Mouse (Mus musculus) ovary, postnatal 10 days (tissue): ENCODE results near the gene Tgfb3.

Source experiments
- DNase-seq: peaks from one replicate; pipeline ENCODE4 v3.0.0; 2022; ENCODE audit warnings: low spot score

Tgfb3 gene

GRCm38 (mm10) chr12:86078553-86079201 lies at the start of gene Tgfb3:
Gene Tgfb3 (minus strand): TSS chr12:86079041.
- DNase-seq: peak; percentile 39

GRCm38 (mm10) chr12:86128122-86128521 lies 49.3 kb upstream of the Tgfb3 start:
- DNase-seq: no peak

DNA sequence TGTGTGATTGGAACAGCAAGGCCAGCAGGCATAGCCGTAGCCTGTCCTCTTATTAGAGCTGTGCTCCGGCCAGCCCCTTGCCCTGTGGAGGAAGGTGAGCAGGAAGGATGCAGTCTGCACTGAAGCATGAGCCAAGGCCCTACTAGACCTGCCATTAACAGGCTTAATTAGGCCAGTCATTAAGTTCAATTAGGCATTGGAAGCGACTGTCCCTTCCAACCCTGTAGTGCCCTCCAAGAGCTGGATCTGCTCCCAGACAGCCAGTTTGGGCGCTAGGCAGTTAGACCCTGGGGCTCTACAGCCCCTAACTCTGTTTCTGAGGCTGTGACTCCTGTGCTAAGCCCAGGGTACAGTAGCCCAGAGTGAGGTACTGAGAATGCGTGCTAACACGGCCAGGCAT lies 45.2 kb upstream of the Tgfb3 start:
- no peak for DNase-seq

GRCm38 (mm10) chr12:86116295-86116835 lies 37.5 kb upstream of the Tgfb3 start:
- no peak for DNase-seq

GRCm38 (mm10) chr12:86110637-86111036 lies 31.8 kb upstream of the Tgfb3 start:
- no peak for DNase-seq

DNA sequence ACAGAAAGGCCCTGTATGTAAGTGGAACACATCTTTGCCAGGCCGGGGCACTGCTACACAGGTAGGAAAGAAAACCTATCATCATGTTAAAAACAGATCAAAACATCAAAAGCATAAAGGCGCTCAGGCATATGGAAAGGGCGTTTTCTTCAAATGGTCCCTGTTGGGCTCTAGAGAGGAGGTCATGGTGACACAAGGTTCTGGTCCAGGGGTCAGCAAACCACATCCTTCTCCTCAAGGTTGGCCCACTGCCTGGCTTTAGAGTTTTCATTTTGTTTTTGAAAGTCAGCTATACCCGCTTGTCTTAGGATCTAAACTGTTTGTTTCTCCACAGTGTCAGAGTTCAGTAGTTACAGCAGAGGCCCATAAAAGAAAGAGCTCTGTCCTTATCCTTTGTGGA lies 30.7 kb upstream of the Tgfb3 start:
- no peak for DNase-seq

GRCm38 (mm10) chr12:86107645-86108044 lies 28.8 kb upstream of the Tgfb3 start:
- no peak for DNase-seq

- no peak for DNase-seq
These were observed 27.2 kb upstream of the Tgfb3 start for GRCm38 (mm10) chr12:86106086-86106485.

- DNase-seq: no peak
These were observed 26.7 kb upstream of the Tgfb3 start for GRCm38 (mm10) chr12:86105546-86105945.

DNA sequence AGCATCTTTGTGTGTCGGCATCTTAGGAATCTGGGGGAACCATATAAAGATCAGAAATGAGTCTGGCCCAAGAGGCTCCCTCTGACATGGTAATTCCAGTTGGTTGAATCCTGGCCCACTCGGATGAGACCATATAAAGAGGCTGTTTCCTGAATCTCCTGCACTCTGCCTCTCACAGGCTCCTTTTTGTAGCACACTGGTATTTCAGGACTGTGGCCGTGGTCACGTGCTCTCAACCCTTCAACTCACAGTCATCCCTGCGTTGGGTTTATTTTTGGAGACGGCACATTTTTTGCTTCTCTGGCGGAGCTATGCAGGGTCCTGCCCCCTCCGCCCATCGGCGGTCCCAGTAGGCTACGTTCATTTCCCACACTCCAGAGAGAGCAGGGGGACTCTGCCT lies 25.5 kb upstream of the Tgfb3 start:
- no peak for DNase-seq

DNA sequence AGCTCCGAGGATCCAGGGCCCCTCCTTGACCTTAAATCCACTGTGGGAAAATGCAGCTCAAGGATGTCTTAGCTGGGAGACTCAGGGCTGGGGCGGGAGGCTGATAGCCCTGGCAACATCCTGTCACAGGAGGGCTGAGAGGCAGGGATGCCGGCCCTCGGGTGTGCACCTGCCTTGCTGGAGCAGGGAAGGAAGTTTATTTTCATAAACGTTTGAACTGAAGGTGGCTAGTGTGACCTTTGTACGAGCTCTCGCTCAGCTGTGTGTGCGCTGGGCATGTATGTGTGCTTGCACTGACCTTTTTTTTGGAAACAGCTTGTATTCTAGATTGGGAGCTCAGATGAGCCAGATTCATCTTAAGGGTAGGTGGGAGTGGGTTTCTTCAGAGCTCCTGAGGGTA lies 25.0 kb upstream of the Tgfb3 start:
- DNase-seq: no peak

- DNase-seq: no peak
These were observed 24.6 kb upstream of the Tgfb3 start for GRCm38 (mm10) chr12:86103391-86103790.

DNA sequence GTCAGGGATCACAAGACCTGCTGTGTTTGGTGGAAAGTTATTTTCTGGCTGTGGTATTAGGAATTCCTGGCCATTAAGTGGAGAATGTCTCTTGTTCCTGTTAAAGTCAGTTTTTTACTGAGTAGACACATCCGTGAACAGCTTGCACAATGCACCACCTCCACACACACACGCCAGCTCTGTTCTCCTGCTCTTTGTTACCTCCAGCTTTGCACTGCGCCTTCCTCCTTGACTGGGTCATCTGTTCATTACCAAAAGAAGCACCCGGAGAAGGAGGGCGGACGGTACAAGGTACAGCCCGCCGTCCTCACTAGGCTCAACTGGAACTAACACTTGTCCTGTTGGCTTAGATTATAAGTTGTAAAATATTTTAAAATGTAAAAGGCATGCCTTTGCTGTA lies 23.8 kb upstream of the Tgfb3 start:
- no peak for DNase-seq

DNA sequence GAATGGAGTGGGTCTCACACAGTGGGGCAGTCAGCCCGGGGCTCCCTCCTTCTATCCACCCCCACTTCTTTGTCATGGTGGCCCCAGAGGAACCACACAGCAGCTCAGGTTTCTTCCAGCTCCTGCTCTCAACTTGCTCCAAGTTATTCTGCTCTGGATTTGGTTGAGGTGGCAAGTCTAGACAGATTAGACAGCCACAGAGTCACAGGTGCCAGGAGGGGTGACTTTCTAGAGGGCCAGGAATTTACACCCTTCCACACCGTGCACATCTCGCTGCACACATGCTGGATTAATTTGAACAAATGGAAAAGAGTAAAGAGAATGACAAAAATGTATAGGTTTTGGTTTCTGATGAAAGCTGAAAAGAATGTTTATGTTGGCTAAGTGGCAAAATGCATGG lies 21.9 kb upstream of the Tgfb3 start:
- no peak for DNase-seq

DNA sequence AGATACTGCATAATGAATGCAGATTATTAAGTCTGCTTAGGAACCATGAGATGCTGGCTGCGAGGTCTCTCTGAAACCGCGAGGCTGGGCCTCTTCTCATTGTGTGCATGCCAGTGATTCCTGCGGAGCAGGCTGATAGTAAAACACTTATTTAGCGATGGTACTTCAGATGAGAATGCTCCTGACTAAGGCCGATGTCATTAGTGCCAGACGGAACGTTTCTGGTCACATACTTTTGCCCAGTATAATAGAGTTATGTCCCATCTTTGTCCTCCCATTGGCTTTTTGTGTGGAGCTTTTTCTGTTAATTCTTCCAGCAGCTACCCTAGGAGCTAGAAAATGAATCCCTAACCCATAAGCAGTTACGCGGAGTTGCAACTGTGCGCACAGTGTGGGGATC lies 18.9 kb upstream of the Tgfb3 start:
- no peak for DNase-seq

GRCm38 (mm10) chr12:86095806-86096205 lies 17.0 kb upstream of the Tgfb3 start:
- DNase-seq: no peak

GRCm38 (mm10) chr12:86094075-86094474 lies 15.2 kb upstream of the Tgfb3 start:
- DNase-seq: no peak

GRCm38 (mm10) chr12:86091601-86092132 lies 12.8 kb upstream of the Tgfb3 start:
- DNase-seq: no peak

DNA sequence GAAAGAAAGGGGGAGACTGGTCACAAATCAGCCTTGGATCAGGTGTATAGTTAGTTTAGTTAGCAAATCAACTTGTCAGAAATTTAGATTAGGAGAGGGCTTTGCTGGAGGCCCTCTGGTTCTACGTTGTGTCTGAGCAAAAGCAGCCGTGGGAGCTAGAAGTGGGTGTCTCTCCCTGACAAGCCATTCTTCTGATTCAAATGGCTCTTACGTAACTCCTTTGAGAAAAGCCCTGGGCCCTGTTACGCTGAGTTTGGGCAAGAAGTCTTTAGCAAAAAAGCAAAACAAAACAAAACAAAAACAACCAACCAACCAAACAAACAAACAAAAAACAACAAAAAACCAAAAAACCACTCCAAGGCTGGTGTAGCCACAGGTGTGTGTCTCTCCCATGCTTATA lies 11.9 kb upstream of the Tgfb3 start:
- no peak for DNase-seq

DNA sequence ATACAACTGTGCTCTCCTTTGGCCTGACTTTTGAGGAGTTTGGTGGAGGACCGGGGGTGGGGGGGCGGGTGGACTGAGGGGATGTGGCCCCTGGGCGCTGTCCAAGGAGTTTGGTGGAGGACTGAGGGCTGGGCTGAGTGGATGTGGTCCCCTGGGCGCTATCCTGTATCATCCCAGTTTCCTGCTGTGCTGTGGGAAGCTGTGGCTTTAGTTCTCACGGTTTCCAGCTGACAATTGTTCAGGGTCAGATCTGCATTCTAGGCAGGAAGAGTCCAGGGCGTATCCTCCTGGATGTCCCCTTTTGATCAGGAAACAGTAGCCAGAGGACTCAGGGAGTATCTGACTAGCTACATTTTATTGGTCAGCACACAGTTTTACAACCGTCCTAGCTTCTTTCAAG lies 9.2 kb upstream of the Tgfb3 start:
- DNase-seq: no peak

GRCm38 (mm10) chr12:86086550-86086949 lies 7.7 kb upstream of the Tgfb3 start:
- DNase-seq: no peak

DNA sequence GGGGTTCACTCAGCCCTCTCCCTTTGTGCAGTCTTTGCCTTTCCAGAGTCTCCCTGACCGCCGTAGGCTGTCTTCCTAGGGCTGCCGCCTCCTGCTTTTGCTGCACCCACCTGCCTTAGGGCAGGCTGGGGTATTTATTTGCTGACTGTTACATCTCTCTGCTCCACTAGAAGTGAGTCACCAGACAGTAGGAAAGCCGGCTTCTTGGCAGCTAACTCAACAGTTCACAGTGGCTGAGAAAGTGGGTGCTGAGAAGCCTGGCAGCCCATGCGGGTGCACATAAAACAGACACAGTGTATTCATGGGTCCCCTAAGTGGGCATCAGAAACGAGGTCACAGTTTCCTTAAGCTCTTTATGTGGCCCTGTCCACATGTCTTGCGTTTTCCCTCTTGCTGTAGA lies 7.0 kb upstream of the Tgfb3 start:
- DNase-seq: no peak

- DNase-seq: peak; percentile 71
These were observed 3.7 kb upstream of the Tgfb3 start, which contains the start of gene Ift43 for GRCm38 (mm10) chr12:86082481-86083012. Gene Ift43 (plus strand): TSS chr12:86082541.

DNA sequence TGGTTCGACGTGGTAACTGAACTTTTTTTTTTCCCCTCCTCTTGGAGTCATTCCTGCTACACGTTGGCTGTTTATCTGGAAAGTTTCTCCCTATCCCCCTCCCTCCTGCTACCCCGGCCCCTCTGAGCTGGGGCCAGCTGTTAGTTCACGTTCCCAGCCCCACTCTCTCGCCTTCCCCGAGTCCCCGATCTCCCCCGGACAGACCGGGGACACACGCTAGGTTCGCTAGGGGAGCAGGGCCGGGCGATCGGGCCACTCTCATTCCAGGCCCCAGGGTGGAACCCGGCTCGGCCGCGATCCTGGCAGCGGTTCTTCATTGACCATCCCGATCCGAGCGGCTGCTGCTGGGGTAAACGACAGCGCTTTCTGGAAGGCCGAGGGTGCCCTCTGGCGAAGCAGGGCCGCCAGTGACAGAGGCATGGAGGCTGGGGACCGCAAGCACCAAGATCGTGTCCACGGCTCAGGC lies 394 bp upstream of the Tgfb3 start:
- DNase-seq: peak; percentile 89
